Mouse (Mus musculus): ENCODE data around the gene Uhrf2.
"Not testable (repeated sequence)": the region's sequence is repeated elsewhere in the genome, so short reads cannot be mapped to it uniquely, and the experiment has no call there.

The Uhrf2 gene

DNA sequence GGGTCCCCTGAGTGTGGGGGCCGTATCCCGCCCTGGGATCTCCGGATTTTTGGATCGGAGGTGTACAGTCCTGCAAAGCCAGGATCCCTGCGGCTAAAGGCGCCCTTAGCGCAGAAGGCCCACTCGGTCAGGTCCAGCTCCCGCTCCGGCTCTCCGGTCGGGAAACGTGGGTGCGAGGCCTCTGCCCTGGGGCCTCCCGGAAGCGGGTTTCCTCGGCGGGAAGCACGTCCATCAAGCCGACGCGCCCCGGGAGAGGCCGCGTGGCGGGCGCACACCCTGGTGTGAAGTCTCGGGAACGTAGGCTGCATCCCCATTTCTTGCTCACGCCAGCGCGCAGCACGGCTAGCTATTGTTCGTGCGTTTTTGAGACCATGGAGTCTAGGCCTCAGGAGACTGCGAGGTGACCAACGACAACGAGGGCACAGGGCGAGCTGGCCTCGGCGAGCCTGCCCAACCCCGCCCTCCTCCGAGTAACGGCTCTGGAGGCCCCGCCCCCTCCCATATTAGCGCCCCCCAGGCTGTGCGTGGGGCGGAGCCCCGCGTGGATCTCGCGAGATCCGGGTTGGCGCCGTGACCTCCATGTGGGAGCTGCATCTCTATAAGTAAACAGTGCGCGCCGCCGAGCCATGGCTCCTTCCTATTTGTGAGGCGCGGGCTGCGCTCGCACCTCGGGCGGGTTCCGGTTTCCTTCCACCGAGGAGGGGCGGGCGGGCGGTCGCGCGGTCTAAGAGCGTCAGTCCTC is at the start of gene Uhrf2:
Gene Uhrf2, plus strand, starts transcription at position 620 of the 742 bp plus-strand sequence.
- in situ Hi-C loops (cut with MboI; ENCODE audit: low pct_unique_long_range_greater_than_20kb in 1 of 2, low sequenced_read_pairs in 2 of 2, unreplicated experiment in 1 of 2), result loop anchor here in 1 of 2 experiments (10.0 kb wide), 1 partner anchor 205 kb away; no protein-coding TSS in a partner anchor

DNA sequence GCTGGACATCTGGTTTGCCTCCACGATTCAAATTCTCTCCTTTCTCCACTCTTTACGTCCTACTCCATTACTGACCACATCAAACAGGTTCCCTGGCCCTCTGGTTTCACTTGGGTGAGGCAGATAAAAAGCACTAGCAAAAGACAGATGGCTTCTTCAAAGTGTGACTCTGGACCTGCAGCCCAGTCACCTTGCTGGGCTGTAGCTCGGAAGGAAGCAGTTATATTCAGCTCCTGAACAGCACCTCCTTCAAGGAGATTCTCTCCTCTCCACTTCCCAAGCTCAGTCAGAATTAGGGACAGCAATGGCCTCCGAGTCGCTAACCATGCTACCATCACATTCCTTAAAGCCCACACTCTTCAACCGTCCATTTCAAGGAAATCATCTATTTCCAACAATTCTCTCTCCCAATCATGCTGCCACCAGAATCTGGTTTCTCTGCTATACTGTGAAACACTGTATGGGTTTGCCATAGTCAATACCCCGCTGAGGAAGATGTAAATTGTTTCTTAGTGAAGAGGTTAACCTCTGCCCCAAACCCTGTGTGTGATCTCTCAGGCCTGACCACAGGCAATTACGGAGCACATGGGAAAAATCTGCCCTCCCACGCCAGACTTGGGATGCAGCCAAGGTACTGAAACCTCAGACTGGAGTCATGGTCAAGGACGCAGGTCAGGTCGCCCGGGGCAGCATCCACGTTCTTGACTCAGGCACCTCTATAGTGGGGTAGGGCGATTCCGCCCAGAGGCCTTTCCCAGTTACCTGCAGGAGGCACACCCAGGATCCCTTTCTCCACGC is 45.9 kb upstream of the Uhrf2 start:
- in situ Hi-C loops (cut with MboI; ENCODE audit: low pct_unique_long_range_greater_than_20kb in 1 of 2, low sequenced_read_pairs in 2 of 2, unreplicated experiment in 1 of 2), result no loop called here

DNA sequence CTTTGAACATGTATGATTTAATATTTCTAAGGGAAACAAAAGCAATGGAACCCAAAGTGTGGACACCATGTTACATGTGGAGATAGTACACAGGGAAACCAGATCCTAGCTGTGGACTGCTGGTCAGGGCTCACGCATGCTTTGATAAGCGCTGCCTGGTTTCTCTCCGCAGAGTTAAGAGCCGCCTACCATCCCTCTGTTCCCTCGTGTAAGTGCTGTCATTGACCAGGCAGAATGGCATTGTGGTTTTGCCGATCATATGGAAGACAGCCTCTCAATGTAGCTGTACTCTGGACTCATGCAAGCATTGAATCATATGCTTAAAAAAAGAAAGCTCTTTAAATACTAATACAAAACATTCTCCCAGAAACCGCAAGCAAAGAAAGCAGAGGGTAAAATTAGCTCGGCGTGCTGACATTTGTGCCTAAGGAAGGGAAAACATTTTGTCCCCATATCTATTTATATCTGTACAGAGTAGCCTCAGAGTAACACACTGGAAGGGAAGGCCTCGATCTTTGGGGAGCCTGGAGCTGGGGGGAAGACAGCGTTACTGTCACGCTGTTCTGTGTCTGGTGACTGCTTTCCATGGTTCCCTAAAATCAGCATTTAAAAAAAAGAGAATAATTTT is 43.7 kb upstream of the Uhrf2 start:
- in situ Hi-C loops (cut with MboI; ENCODE audit: low pct_unique_long_range_greater_than_20kb in 1 of 2, low sequenced_read_pairs in 2 of 2, unreplicated experiment in 1 of 2), result no loop called here

DNA sequence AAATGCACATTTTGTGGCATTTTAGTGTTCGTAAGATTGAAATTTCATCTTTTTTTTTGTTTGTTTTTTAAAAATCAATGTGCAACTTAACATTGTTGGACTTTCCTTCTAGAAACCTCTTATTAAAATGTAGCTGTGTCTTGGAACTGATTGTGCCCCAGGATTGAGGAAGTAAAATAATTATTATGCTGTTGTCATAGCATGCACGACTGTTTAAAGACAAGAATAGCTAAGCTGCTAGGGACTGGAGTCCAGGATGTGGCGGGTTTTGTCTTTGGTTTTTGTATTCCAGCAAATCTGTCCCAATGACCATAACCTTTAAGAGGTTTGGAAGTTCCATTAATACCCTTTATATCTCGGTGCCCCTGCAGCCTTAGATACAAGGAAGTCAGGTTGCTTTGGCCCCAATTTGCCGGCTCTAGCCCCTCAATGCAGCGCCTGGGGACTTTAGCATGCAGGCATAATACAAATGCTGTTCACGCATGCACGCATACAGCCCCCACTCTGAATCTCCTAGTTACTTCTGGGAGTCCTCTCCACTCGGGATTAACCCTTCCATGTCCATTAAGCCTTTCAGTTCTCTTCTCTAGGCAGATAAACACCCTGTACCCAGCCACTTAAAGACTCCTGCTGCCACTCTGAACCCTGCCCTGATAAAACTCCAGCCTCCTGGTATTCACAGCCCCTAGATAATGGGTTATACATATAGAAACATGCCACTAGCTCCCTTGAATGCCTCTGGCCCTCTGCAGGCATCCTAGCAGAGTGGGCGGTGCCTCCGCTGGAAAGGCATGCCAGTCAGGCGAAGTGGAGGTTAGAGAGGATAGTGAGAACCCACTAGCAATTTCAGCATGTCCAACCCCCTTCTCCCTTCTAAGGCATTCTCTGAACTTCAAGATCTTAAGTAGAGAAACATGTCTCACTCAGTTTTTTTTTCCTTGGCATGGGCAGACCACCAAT is 29.6 kb upstream of the Uhrf2 start:
- in situ Hi-C loops (cut with MboI; ENCODE audit: low pct_unique_long_range_greater_than_20kb in 1 of 2, low sequenced_read_pairs in 2 of 2, unreplicated experiment in 1 of 2), result no loop called here

DNA sequence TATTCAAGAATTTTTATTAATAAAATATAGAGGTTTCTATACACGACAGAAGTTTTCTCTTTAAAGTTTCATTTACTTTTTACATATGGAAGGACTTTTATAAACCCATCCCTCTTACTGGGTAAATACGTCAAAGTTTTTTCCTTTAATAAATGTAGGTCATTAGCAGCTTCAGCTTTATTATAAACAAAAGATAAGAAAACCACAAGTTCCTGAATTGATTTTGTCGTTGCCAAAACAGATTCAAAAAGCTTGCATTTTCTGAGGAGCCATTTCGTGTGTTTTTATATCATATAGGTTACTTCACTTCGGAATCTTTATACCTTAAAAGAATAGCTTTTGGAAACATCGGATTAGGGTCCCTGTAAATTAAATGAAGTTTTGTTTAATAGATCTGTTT is 28.8 kb upstream of the Uhrf2 start:
- in situ Hi-C loops (cut with MboI; ENCODE audit: low pct_unique_long_range_greater_than_20kb in 1 of 2, low sequenced_read_pairs in 2 of 2, unreplicated experiment in 1 of 2), result no loop called here

DNA sequence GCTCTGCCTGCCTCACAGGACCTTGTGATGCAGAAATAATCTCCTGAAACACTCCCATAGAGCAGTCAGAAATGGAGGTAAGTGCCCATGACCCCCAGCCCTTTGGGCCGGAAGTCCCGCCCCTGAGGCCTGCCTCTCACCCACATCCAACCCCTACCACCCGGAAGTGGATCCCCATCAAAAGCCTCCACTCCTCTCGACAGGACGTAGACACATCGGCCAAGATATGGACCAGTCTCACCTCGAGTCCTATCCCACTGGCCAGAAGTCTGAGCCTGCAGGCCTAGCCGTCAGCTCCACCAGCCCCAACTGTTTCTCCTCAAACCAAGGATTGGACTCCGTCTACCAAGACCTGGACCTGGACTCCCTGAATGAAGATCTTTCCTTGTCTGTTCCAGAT is 26.7 kb upstream of the Uhrf2 start, which contains the start of gene Trpd52l3:
Gene Trpd52l3, plus strand, starts transcription at position 170 of the 400 bp plus-strand sequence.
- in situ Hi-C loops (cut with MboI; ENCODE audit: low pct_unique_long_range_greater_than_20kb in 1 of 2, low sequenced_read_pairs in 2 of 2, unreplicated experiment in 1 of 2), result no loop called here

DNA sequence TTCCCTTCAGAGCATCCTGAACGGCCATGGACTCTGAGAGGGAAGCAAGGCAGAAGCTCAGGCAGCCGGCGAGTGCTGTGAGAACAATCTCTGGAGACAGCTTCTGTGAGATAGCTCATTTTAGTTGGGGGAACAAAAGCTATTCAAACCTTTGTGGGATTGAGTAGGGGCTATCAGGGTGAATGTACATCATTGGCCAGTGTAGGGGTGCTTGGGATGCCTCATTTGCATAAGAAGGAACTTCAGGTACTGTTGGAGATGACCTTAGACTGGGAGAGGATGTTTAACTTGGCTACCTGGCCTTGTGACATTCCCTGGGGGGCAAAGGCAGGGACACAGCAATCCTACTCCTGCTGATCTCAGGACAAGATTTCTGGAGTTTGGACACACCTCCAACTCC is 23.9 kb upstream of the Uhrf2 start:
- in situ Hi-C loops (cut with MboI; ENCODE audit: low pct_unique_long_range_greater_than_20kb in 1 of 2, low sequenced_read_pairs in 2 of 2, unreplicated experiment in 1 of 2), result no loop called here

DNA sequence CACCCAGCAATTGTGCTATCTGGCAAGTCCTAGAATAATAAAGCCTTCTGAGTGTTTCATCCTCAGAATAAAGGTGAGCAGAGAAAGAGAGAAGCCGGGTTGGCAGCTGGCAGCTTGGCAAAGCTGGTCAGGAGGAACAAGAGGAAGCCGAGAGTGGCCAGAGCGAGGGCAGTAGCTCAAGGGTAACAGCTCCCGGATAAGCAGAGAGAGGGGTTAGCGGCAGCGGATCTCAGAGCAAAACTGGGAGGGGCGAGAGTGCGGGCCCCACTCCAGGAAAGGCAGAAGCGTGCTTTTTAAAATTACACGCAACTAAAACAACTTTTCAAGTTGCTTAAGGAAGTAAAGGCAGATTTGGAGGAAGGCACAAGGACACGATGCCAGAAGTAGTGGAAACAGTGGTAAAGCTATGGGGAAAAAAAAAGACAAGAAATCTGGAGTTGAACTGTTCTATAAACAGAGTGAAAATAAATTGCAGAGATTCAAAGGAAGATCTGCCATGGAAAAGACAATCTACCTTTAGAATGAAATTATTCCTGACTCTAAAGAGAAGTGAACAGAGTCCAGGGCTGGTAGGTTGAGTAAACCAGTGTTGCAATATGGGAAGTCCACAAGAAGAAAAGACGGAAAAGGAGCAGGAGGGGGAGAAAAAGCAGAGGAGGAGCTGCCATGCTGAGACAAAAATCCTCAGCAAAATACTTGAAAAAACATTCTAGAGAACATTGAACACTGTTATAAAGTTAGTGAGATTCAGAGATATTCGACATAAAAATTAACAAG is 19.6 kb upstream of the Uhrf2 start:
- in situ Hi-C loops (cut with MboI; ENCODE audit: low pct_unique_long_range_greater_than_20kb in 1 of 2, low sequenced_read_pairs in 2 of 2, unreplicated experiment in 1 of 2), result no loop called here

DNA sequence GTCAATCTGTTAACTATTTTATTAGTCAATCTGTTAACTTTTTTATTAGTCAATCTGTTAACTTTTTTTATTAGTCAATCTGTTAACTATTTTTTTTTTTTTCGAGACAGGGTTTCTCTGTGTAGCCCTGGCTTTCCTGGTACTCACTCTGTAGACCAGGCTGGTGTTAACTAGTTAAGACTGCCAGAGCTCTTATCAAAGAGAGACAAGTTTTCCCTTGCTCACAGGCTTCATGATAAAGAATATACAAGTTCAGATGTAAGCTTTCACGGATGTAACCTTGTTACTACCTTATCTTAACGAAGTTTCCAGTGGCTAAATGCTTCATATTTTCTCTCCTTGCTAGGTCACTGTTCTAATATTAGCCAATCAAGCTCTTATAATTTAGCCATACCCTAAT is 16.0 kb upstream of the Uhrf2 start:
- in situ Hi-C loops (cut with MboI; ENCODE audit: low pct_unique_long_range_greater_than_20kb in 1 of 2, low sequenced_read_pairs in 2 of 2, unreplicated experiment in 1 of 2), result no loop called here

DNA sequence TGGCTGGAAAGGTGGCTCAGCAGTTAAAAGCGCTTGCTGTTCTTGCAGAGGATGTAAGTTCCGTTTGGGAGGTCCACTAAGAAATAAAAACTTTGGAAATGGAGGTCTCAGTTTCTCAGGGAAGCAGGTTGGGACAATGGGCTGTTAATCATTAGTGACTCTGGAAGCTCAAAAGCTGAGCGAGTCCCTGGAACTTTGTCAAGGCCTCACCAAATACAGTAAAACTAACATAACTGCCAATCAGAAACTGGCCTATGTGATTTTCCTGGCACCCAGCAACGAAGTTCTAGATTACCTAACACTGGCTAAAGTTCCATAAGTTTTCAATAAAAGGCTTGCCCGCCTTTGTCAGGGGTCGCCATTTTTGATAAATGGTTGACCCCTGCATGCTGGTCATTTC is 14.2 kb upstream of the Uhrf2 start:
- in situ Hi-C loops (cut with MboI; ENCODE audit: low pct_unique_long_range_greater_than_20kb in 1 of 2, low sequenced_read_pairs in 2 of 2, unreplicated experiment in 1 of 2), result no loop called here

DNA sequence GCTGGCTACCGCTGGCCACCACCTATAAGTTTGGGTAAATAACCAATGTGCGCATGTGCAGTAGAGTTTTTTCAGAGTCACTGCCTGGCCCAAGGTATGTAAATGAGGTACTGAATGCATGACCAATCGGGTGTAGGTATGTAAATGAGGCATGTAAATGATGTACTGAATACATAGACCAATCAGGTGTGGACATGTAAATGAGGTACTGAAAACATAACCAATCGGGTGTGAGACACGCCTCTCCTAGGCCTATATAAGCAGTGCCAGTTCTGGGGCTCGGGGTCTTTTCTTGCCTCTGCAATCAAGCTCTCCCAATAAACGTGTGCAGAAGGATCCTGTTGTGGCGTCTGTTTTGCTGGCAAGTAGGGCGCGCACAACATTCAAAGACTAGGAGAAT is 6.9 kb upstream of the Uhrf2 start:
- in situ Hi-C loops (cut with MboI; ENCODE audit: low pct_unique_long_range_greater_than_20kb in 1 of 2, low sequenced_read_pairs in 2 of 2, unreplicated experiment in 1 of 2), result not testable (repeated sequence)

DNA sequence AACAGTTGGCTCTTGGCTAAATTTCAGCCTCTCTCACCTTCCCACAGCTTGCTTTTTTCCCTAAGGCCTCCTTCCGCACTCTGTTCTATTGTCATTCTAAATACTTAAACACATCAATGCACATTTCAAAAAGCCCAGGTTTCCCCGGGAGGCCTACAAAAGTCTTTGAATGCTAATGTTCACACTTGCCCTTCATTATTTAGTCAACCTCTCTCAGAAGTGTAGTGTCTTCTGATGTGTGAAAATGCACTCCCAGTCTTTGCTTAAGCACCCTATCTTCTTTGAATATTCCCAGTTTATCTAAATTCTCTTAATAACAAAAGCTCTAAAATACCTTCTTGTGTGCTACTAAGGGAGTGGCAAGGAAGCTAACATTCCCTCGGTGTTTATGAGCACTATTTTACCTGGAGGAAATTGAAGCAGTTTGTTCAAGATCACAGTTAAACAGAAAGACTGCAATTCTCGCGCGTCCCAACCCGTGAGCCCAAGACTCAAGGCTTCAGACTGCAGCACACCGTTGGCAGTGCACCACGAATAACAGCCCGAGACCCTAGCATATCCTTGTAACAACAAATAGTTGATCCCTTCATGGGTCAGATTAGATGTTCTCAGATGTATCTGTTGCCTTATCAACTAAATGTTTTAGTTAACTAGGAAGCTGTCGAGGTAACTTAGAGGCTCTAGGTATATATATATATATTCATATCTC is 1.2 kb upstream of the Uhrf2 start:
- in situ Hi-C loops (cut with MboI; ENCODE audit: low pct_unique_long_range_greater_than_20kb in 1 of 2, low sequenced_read_pairs in 2 of 2, unreplicated experiment in 1 of 2), result no loop called here

DNA sequence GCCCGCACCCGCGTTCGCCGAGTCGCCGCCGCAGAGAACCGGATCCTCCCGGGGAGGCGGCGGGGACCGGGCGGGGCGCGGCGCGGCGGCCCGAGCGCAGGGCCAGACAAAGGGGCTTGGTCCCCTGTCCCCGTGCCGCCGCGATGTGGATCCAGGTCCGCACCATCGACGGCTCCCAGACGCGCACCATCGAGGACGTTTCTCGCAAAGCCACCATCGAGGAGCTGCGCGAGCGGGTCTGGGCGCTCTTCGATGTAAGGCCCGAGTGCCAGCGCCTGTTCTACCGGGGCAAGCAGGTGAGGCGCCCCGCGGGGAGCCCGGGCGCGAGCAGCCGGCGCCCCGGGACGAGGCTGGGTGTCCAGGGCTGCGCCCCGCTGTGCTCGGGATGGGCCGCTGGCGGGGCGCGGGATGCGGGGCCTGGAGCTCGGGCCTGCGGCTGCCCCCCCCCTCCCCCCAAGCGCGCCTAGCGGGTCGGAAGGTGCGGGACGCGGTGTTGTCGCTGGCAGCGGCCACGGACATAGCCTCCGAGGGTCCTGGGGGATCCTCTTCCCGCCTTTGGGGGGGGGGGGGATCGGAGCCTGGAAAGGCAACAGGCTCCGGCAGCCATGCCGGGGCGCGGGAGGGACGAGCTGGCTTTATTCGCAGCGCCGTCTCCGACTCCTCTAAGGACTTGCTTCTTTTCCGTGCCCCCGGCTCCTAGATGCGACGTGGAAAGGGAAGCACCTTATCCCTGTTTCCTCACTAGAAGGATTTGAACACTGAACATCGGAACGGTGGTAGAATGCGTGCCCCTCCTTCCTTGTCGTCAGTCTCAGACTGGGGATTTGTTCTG is 539 bp downstream of the Uhrf2 start:
- in situ Hi-C loops (cut with MboI; ENCODE audit: low pct_unique_long_range_greater_than_20kb in 1 of 2, low sequenced_read_pairs in 2 of 2, unreplicated experiment in 1 of 2), result loop anchor here in 1 of 2 experiments (10.0 kb wide), 1 partner anchor 206 kb away; no protein-coding TSS in a partner anchor

DNA sequence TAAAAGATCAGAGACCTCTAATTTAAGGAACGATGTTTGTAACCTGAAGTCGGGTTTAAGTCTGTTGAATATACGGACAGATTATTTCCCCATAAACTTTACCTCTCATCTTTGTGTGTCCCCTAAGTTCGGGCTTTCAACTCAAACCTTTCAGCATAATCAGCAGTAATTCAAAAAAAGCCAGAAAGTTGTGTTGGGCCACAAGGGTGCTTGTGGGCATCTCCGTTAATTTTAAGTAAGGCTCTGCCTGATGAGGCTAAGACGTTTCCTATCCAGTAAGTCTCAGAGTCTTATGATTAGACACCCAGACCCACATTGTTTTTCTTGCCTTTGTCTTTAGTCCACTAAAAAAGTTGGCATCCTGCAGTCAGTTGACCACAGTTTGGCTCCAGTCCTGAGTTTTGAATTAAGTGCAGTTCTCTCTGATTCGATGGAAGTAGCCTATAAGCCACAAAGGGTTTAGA is 1.2 kb downstream of the Uhrf2 start:
- in situ Hi-C loops (cut with MboI; ENCODE audit: low pct_unique_long_range_greater_than_20kb in 1 of 2, low sequenced_read_pairs in 2 of 2, unreplicated experiment in 1 of 2), result loop anchor here in 1 of 2 experiments (10.0 kb wide), 1 partner anchor 207 kb away; no protein-coding TSS in a partner anchor

DNA sequence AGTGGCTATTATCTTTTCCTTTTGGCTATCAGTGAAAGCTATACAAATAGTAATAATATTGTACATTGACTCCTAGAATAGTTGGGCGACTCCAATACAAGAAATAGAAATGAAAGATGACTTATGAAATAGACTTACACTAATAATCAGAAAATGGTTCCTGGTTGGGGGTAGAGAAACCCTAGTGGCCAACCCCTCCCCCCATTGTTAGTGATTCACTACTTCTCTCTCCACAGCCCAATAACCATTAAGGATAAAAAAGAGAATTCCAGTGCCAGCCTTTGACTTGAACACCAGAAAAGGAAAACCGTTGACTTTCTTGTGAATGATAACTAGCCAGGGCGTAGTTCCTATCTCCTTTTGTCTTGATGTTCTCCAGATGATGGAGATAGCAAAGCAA is 1.9 kb downstream of the Uhrf2 start:
- in situ Hi-C loops (cut with MboI; ENCODE audit: low pct_unique_long_range_greater_than_20kb in 1 of 2, low sequenced_read_pairs in 2 of 2, unreplicated experiment in 1 of 2), result loop anchor here in 1 of 2 experiments (10.0 kb wide), 1 partner anchor 207 kb away; no protein-coding TSS in a partner anchor

DNA sequence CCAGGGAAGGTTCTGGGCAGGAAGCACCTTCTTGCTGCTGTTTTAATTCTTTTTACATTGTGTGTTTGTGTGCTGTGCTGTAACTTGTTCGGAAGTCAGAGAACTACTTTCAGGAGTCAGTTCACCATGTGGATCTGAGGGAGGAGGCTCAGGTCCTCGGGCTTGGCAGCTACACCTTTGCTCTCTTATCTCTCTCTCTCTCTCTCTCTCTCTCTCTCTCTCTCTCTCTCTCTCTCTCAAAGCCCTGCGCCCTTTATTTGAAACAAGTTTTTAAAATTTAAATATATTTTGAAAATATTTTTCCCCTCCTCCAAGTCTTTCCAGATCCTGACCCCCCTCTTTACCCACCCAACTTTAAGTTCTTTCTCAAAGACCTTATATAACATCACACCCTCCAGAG is 5.0 kb downstream of the Uhrf2 start:
- in situ Hi-C loops (cut with MboI; ENCODE audit: low pct_unique_long_range_greater_than_20kb in 1 of 2, low sequenced_read_pairs in 2 of 2, unreplicated experiment in 1 of 2), result loop anchor here in 1 of 2 experiments (10.0 kb wide), 1 partner anchor 211 kb away; no protein-coding TSS in a partner anchor
